ENCODE assay signal across 19 mouse cellular contexts in the genomic region with DNA sequence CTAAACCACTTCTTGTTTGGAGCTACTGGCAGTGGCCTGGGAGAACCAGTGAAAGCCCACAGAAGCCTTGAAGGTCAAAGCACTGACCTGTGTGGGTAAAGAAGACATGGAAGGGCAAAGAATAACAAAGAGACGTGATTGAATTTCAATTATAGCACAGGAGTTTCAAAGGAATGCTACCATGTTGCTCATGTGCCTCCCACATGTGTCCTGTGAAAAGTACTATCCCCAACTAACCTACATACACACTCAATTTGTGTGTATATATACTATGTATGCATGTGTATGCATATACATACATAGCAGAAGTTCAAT.
A peak's percentile ranks its signal among the peaks of the same experiment; 100 is the strongest.
DNase-seq lines count a peak whose midpoint lies in the region; ATAC-seq and TF ChIP-seq lines count a peak whose summit lies in the region.
"Had no signal": no experiment of that assay in that cellular context is flagged by ENCODE, and none has a peak within 500 bp of the region (broad histone marks: within the 10 kb centered on the region; RNA-seq: fewer than 3 reads in every experiment).

No protein-coding gene starts in this region.

- TF ChIP-seq CTCF in heart, adult 2 months (IDR thresholded peaks at IDR 0.05), result no peak
- no peak for TF ChIP-seq CTCF in intestine, postnatal 0 days (IDR thresholded peaks at IDR 0.05; ENCODE audit: low read depth)

- intact Hi-C loops in heart, adult 2 months (cut with DNase I), result no loop called here

- TF ChIP-seq EP300 in heart, adult 2 months (IDR thresholded peaks at IDR 0.05; ENCODE audit: insufficient read depth, low read depth, low read length), result no peak

- no peak overlapping the region for H3K4me2 ChIP-seq in intestine, embryonic 14.5 days (ENCODE audit: low read length)
- no peak overlapping the region for H3K4me2 ChIP-seq in intestine, postnatal 0 days (replicated peaks; ENCODE audit: low read depth)
- H3K4me2 ChIP-seq in lung, embryonic 16.5 days (ENCODE audit: low read depth, low read length), result no peak overlapping the region
- H3K4me2 ChIP-seq: embryonic facial prominence, embryonic 12.5 days; hindbrain, embryonic 13.5 days; liver, embryonic 12.5 days; midbrain, embryonic 13.5 days had no signal

- H3K36me3 ChIP-seq in heart, adult 2 months (ENCODE audit: control insufficient read depth, insufficient read depth, low read length), result no peaks in the 10 kb centered on the region
- no peaks in the 10 kb centered on the region for H3K36me3 ChIP-seq in intestine, embryonic 14.5 days (ENCODE audit: control insufficient read depth, insufficient read depth, low read length)
- no peaks in the 10 kb centered on the region for H3K36me3 ChIP-seq in intestine, postnatal 0 days (ENCODE audit: control insufficient read depth, insufficient read depth)
- no peaks in the 10 kb centered on the region for H3K36me3 ChIP-seq in lung, embryonic 16.5 days (ENCODE audit: control insufficient read depth, insufficient read depth, low read length)
- H3K36me3 ChIP-seq: embryonic facial prominence, embryonic 12.5 days; forebrain, embryonic 10.5 days; hindbrain, embryonic 13.5 days; liver, embryonic 12.5 days; midbrain, embryonic 13.5 days had no signal

- H3K4me1 ChIP-seq in heart, adult 2 months (ENCODE audit: control insufficient read depth, insufficient read depth, low read length), result peaks cover 4% of the 10 kb centered on the region
- H3K4me1 ChIP-seq in intestine, embryonic 14.5 days (replicated peaks; ENCODE audit: control insufficient read depth, insufficient read depth, low read length), result peaks cover 8% of the 10 kb centered on the region
- H3K4me1 ChIP-seq in intestine, postnatal 0 days (replicated peaks; ENCODE audit: control insufficient read depth, insufficient read depth, low read length), result peaks cover 10% of the 10 kb centered on the region
- H3K4me1 ChIP-seq in lung, embryonic 16.5 days (replicated peaks; ENCODE audit: control insufficient read depth, insufficient read depth, low read length), result peaks cover 24% of the 10 kb centered on the region
- H3K4me1 ChIP-seq: embryonic facial prominence, embryonic 12.5 days; forebrain, embryonic 10.5 days; hindbrain, embryonic 13.5 days; liver, embryonic 12.5 days; midbrain, embryonic 13.5 days had no signal

- H3K4me3 ChIP-seq in heart, adult 2 months, result no peak overlapping the region
- H3K4me3 ChIP-seq in intestine, embryonic 14.5 days (ENCODE audit: low read depth, low read length), result no peak overlapping the region
- no peak overlapping the region for H3K4me3 ChIP-seq in intestine, postnatal 0 days (ENCODE audit: low read depth, low read length)
- no peak overlapping the region for H3K4me3 ChIP-seq in lung, embryonic 16.5 days (ENCODE audit: low read length)
- H3K4me3 ChIP-seq: embryonic facial prominence, embryonic 12.5 days; forebrain, embryonic 10.5 days; hindbrain, embryonic 13.5 days; liver, embryonic 12.5 days; midbrain, embryonic 13.5 days had no signal

- no peaks in the 10 kb centered on the region for H3K79me2 ChIP-seq in heart, adult 2 months (replicated peaks; ENCODE audit: control insufficient read depth, insufficient read depth, low read length)

- ATAC-seq in intestine, embryonic 14.5 days (replicated peaks; ENCODE audit: low FRiP score, low TSS enrichment, low read depth), result peak; percentile 58; the same call in 1 of the 2 replicates
- ATAC-seq in intestine, postnatal 0 days, result no peak
- peak; percentile 29; the same call in 1 of the 2 replicates for ATAC-seq in lung, embryonic 16.5 days (ENCODE audit: low read depth)
- ATAC-seq in erythroblast, adult 5-6 weeks (replicated peaks; ENCODE audit: low FRiP score, poor library complexity, severe bottlenecking), result no peak
- ATAC-seq: liver, embryonic 12.5 days; midbrain, embryonic 13.5 days had no signal

- WGBS in heart, adult 2 months, result 47% methylated on average over 1 of the region's 1 CpGs
- WGBS in intestine, embryonic 14.5 days, result 30% methylated on average over 1 of the region's 1 CpGs
- 63% methylated on average over 1 of the region's 1 CpGs for WGBS in intestine, postnatal 0 days
- WGBS in lung, embryonic 16.5 days, result 46% methylated on average over 1 of the region's 1 CpGs

- H3K27me3 ChIP-seq in heart, adult 2 months (ENCODE audit: control insufficient read depth, insufficient read depth, low read length), result no peaks in the 10 kb centered on the region
- no peaks in the 10 kb centered on the region for H3K27me3 ChIP-seq in intestine, embryonic 14.5 days (replicated peaks; ENCODE audit: control insufficient read depth, insufficient read depth, low read length)
- no peaks in the 10 kb centered on the region for H3K27me3 ChIP-seq in intestine, postnatal 0 days (replicated peaks; ENCODE audit: control insufficient read depth, insufficient read depth, low read length)
- H3K27me3 ChIP-seq in lung, embryonic 16.5 days (ENCODE audit: control insufficient read depth, insufficient read depth, low read depth, low read length), result no peaks in the 10 kb centered on the region
- H3K27me3 ChIP-seq: embryonic facial prominence, embryonic 12.5 days; hindbrain, embryonic 13.5 days; liver, embryonic 12.5 days; midbrain, embryonic 13.5 days had no signal

- H3K27ac ChIP-seq in heart, adult 2 months, result peak overlapping the region; percentile 45
- H3K27ac ChIP-seq in intestine, embryonic 14.5 days (ENCODE audit: low read depth), result peak overlapping the region; percentile 43; the same call in 1 of the 2 replicates
- no peak overlapping the region for H3K27ac ChIP-seq in intestine, postnatal 0 days (ENCODE audit: low read depth, low read length)
- peak overlapping the region; percentile 79 for H3K27ac ChIP-seq in lung, embryonic 16.5 days (ENCODE audit: low read length)
- H3K27ac ChIP-seq: forebrain, embryonic 10.5 days; hindbrain, embryonic 13.5 days; kidney, postnatal 0 days; liver, embryonic 12.5 days; midbrain, embryonic 13.5 days had no signal

- TF ChIP-seq POLR2A in heart, adult 2 months (IDR thresholded peaks at IDR 0.05; ENCODE audit: insufficient read depth, low read depth, low read length), result no peak

- no peaks in the 10 kb centered on the region for H3K9me3 ChIP-seq in intestine, embryonic 14.5 days (ENCODE audit: control insufficient read depth, low read length)
- no peaks in the 10 kb centered on the region for H3K9me3 ChIP-seq in intestine, postnatal 0 days (ENCODE audit: control insufficient read depth)
- no peaks in the 10 kb centered on the region for H3K9me3 ChIP-seq in lung, embryonic 16.5 days (ENCODE audit: control insufficient read depth, low read length)
- H3K9me3 ChIP-seq: embryonic facial prominence, embryonic 12.5 days; forebrain, embryonic 10.5 days; hindbrain, embryonic 13.5 days; liver, embryonic 12.5 days; midbrain, embryonic 13.5 days had no signal

- H3K9ac ChIP-seq in heart, adult 2 months (ENCODE audit: low read depth, low read length), result no peak overlapping the region
- H3K9ac ChIP-seq in intestine, embryonic 14.5 days (ENCODE audit: low read length), result no peak overlapping the region
- no peak overlapping the region for H3K9ac ChIP-seq in intestine, postnatal 0 days (ENCODE audit: low read depth, low read length)
- H3K9ac ChIP-seq in lung, embryonic 16.5 days (ENCODE audit: low read length), result no peak overlapping the region
- H3K9ac ChIP-seq: embryonic facial prominence, embryonic 12.5 days; hindbrain, embryonic 13.5 days; liver, embryonic 12.5 days; midbrain, embryonic 13.5 days had no signal

- DNase-seq in heart, adult 2 months, result no peak
- no peak for DNase-seq in heart, adult 8-10 months (ENCODE audit: low spot score)
- no peak for DNase-seq in intestine, embryonic 14.5 days (ENCODE audit: low spot score)
- DNase-seq in lung, postnatal 10 days, result no peak
- DNase-seq in cerebellum, postnatal 4 days (ENCODE audit: low spot score in 2 of 2), result no peak
- DNase-seq: cerebellum, postnatal 14 days; gastrocnemius, postnatal 14 days; left cerebral cortex, postnatal 4 days; right cerebral cortex, adult 18-20 months; thymus, postnatal 4 days had no signal

Comparison
In these comparisons a context has a peak if more than half of its experiments do, and no peak if none do; other contexts are left out.
1. ATAC-seq: peak in intestine, embryonic 14.5 days (single experiment) and lung, embryonic 16.5 days (single experiment); none in intestine, postnatal 0 days (single experiment) and erythroblast, adult 5-6 weeks (single experiment).